Mouse (Mus musculus) adrenal gland, postnatal 4 days (tissue): ENCODE measurements around the gene Ern1. TPM values are rescaled to one million over a fixed set of nuclear protein-coding genes. Genes with fewer than 3 reads are reported as not detected.
"Not testable (repeated sequence)": the region's sequence is repeated elsewhere in the genome, so short reads cannot be mapped to it uniquely, and the experiment has no call there.

ENCODE experiments used
- DNase-seq, 2 experiments: peaks; one replicate each; pipeline ENCODE4 v3.0.0; 2021 to 2022; ENCODE audit warnings: low spot score in 2 of 2, mixed read lengths in 2 of 2
- total RNA-seq, 2 experiments: library from RNA; stranded (reverse); gene quantifications; 2 replicates each; pipeline ENCODE4 v1.2.3; 2021

Gene Ern1
- total RNA-seq, 2 experiments from 2014 or later: 72.5 to 83.6 TPM

GRCm38 (mm10) chr11:106438524-106439177 is 49.0 kb downstream of the Ern1 start:
- no peak for DNase-seq

GRCm38 (mm10) chr11:106437543-106437942 is 50.1 kb downstream of the Ern1 start:
- no peak for DNase-seq

GRCm38 (mm10) chr11:106437039-106437438 is 50.6 kb downstream of the Ern1 start:
- no peak for DNase-seq

- DNase-seq: no peak
Measured at GRCm38 (mm10) chr11:106430392-106430791, 57.3 kb downstream of the Ern1 start.

- DNase-seq: no peak
Measured at GRCm38 (mm10) chr11:106429689-106430088, 58.0 kb downstream of the Ern1 start.

GRCm38 (mm10) chr11:106428556-106428955 is 59.1 kb downstream of the Ern1 start:
- DNase-seq: no peak

GRCm38 (mm10) chr11:106428106-106428505 is 59.5 kb downstream of the Ern1 start:
- DNase-seq: no peak

GRCm38 (mm10) chr11:106426447-106426846 is 61.2 kb downstream of the Ern1 start:
- DNase-seq: no peak

- no peak for DNase-seq
Measured at GRCm38 (mm10) chr11:106425201-106425600, 62.5 kb downstream of the Ern1 start.

- DNase-seq: no peak
Measured at GRCm38 (mm10) chr11:106419262-106420102, 68.2 kb downstream of the Ern1 start.

GRCm38 (mm10) chr11:106418622-106419196 is 68.9 kb downstream of the Ern1 start:
- peak; percentile 50 to 60 for DNase-seq

GRCm38 (mm10) chr11:106417860-106418259 is 69.8 kb downstream of the Ern1 start:
- no peak for DNase-seq

- DNase-seq: no peak
Measured at GRCm38 (mm10) chr11:106416331-106416730, 71.3 kb downstream of the Ern1 start.

GRCm38 (mm10) chr11:106412641-106413360 is 74.9 kb downstream of the Ern1 start:
- DNase-seq: no peak

- no peak for DNase-seq
Measured at GRCm38 (mm10) chr11:106411157-106411556, 76.5 kb downstream of the Ern1 start.

GRCm38 (mm10) chr11:106410507-106410906 is 77.1 kb downstream of the Ern1 start:
- DNase-seq: no peak

- no peak for DNase-seq
Measured at GRCm38 (mm10) chr11:106410011-106410410, 77.6 kb downstream of the Ern1 start.

GRCm38 (mm10) chr11:106398481-106398880 is 89.2 kb downstream of the Ern1 start:
- no peak for DNase-seq

- DNase-seq: no peak
Measured at GRCm38 (mm10) chr11:106397656-106398055, 90.0 kb downstream of the Ern1 start.

GRCm38 (mm10) chr11:106394055-106394454 is 93.6 kb downstream of the Ern1 start:
- DNase-seq: not testable (repeated sequence)

GRCm38 (mm10) chr11:106393331-106393616 is 94.4 kb downstream of the Ern1 start:
- no peak for DNase-seq
